28 mouse cellular contexts compared by ENCODE assay signal in genomic region chr2:113841656-113842437, GRCm38 (mm10). TPM values are rescaled to one million over a fixed set of nuclear protein-coding genes. Genes with fewer than 3 reads are reported as not detected.
"Had no signal": no experiment of that assay in that cellular context is flagged by ENCODE, and none has a peak within 500 bp of the region (broad histone marks: within the 10 kb centered on the region; RNA-seq: fewer than 3 reads in every experiment).

No protein-coding gene starts in this region.

- ATAC-seq: hindbrain, embryonic 16.5 days; inflammation-experienced regulatory T-cells, adult 6 months; liver, embryonic 12.5 days had no signal

- H3K27ac ChIP-seq: gastrocnemius, adult 2 months; heart, adult 2 months; heart, embryonic 13.5 days; heart, embryonic 15.5 days; hindbrain, embryonic 10.5 days; hindbrain, embryonic 12.5 days; hindbrain, embryonic 14.5 days; kidney, embryonic 15.5 days; kidney, postnatal 0 days; limb, embryonic 13.5 days; limb, embryonic 15.5 days; liver, embryonic 12.5 days had no signal

- DNase-seq: gastrocnemius, adult 2 months; gastrocnemius, postnatal 10 days; gastrocnemius, postnatal 25 days; heart, adult 2 months; heart, postnatal 4 days; kidney, adult 11 months; kidney, adult 2 months; kidney, adult 9 months; kidney, postnatal 14 days; kidney, postnatal 36 days; layer of hippocampus, adult 9-11 months; left cerebral cortex, postnatal 4 days had no signal

- H3K4me2 ChIP-seq: heart, embryonic 11.5 days; heart, embryonic 13.5 days; heart, embryonic 15.5 days; hindbrain, embryonic 12.5 days; hindbrain, embryonic 14.5 days; kidney, embryonic 15.5 days; limb, embryonic 13.5 days; limb, embryonic 15.5 days; liver, embryonic 12.5 days had no signal

- H3K27me3 ChIP-seq: heart, embryonic 13.5 days; heart, embryonic 15.5 days; hindbrain, embryonic 12.5 days; kidney, embryonic 15.5 days; limb, embryonic 13.5 days; limb, embryonic 15.5 days; liver, embryonic 12.5 days had no signal

- H3K9ac ChIP-seq: heart, embryonic 13.5 days; heart, embryonic 15.5 days; hindbrain, embryonic 12.5 days; hindbrain, embryonic 14.5 days; kidney, embryonic 15.5 days; limb, embryonic 13.5 days; limb, embryonic 15.5 days; liver, embryonic 12.5 days had no signal

- H3K4me3 ChIP-seq: gastrocnemius, adult 2 months; heart, adult 2 months; heart, embryonic 13.5 days; heart, embryonic 15.5 days; hindbrain, embryonic 10.5 days; hindbrain, embryonic 12.5 days; kidney, embryonic 15.5 days; limb, embryonic 13.5 days; limb, embryonic 15.5 days; liver, embryonic 12.5 days had no signal

- H3K9me3 ChIP-seq: heart, embryonic 13.5 days; heart, embryonic 15.5 days; hindbrain, embryonic 10.5 days; hindbrain, embryonic 12.5 days; kidney, embryonic 15.5 days; limb, embryonic 13.5 days; limb, embryonic 15.5 days; liver, embryonic 12.5 days had no signal

RNA-seq across cellular contexts. Expression of gene Scg5, which starts 12.9 kb away (rescaled TPM):
- total RNA-seq: gastrocnemius, adult 2 months; granulocyte monocyte progenitor cell, adult 5-6 weeks; heart, postnatal 25 days; liver, adult 2 months had no signal
- polyA plus RNA-seq: heart, adult 2 months; liver, embryonic 12.5 days had no signal
